Mouse (Mus musculus) hindbrain, embryonic 12.5 days (tissue): ENCODE measurements around the gene Olfr1262. TPM values are rescaled to one million over a fixed set of nuclear protein-coding genes. Genes with fewer than 3 reads are reported as not detected.

ENCODE experiments used
- ATAC-seq: fragments of 200-750 bp; cut with Nextera tagmentation; 2 replicates; pipeline ENCODE4 v1.8.0; 2017; ENCODE audit warnings: moderate TSS enrichment; ENCODE audit not compliant: low FRiP score
- H3K27ac ChIP-seq: fragments of 300-500 bp; sonication (generic); 2 replicates; pipeline ENCODE4 v1.5.1; 2016; ENCODE audit warnings: mild to moderate bottlenecking
- H3K27me3 ChIP-seq: fragments of 300-500 bp; sonication (generic); 2 replicates; pipeline ENCODE4 v1.6.1; 2016; ENCODE audit warnings: mild to moderate bottlenecking
- H3K36me3 ChIP-seq: fragments of 300-500 bp; sonication (generic); 2 replicates; pipeline ENCODE4 v1.6.1; 2016; ENCODE audit warnings: mild to moderate bottlenecking
- H3K4me1 ChIP-seq: fragments of 300-500 bp; sonication (generic); 2 replicates; pipeline ENCODE4 v1.6.1; 2016
- H3K4me2 ChIP-seq: fragments of 300-500 bp; sonication (generic); replicated peaks from 2 replicates; pipeline ENCODE4 v1.6.1; 2016; ENCODE audit warnings: mild to moderate bottlenecking
- H3K4me3 ChIP-seq: fragments of 300-500 bp; sonication (generic); 2 replicates; pipeline ENCODE4 v1.5.1; 2016; ENCODE audit warnings: mild to moderate bottlenecking
- H3K9ac ChIP-seq: fragments of 300-500 bp; sonication (generic); 2 replicates; pipeline ENCODE4 v1.6.1; 2016; ENCODE audit warnings: mild to moderate bottlenecking, moderate library complexity
- H3K9me3 ChIP-seq: fragments of 300-500 bp; sonication (generic); replicated peaks from 2 replicates; pipeline ENCODE4 v1.6.1; 2016; ENCODE audit warnings: mild to moderate bottlenecking
- WGBS: fragments of 180-500 bp; shearing (Covaris S2); methylation state at CpG from one replicate; pipeline ENCODE4 v1.1.7; 2016; 5-methylcytosine and 5-hydroxymethylcytosine counted together
- polyA plus RNA-seq: library from polyadenylated mRNA; unstranded; fragments of >200 nt; fragmentation: Nextera tagmentation; extraction: Ambion mirVana; gene quantifications from 2 replicates; pipeline ENCODE4 v1.2.1, GENCODE M21; 2016

The Olfr1262 gene
- polyA plus RNA-seq, result not detected in 2 replicates

GRCm38 (mm10) chr2:89999845-90000244 is at the start of gene Olfr1262:
Gene Olfr1262, plus strand, starts transcription at chr2:90000145.
- Histone ChIP-seq H3K9ac (no peak within 1 kb of the TSS), H3K27me3 (no peaks in the 10 kb centered on the region), H3K4me2 (no peak within 1 kb of the TSS), H3K9me3 (no peaks in the 10 kb centered on the region), H3K4me1 (no peaks in the 10 kb centered on the region), H3K36me3 (no peaks in the 10 kb centered on the region), H3K27ac (no peak within 1 kb of the TSS), H3K4me3 (no peak within 1 kb of the TSS)
- no peak for ATAC-seq

- H3K4me3 ChIP-seq, result no peak within 1 kb of the TSS
- H3K36me3 ChIP-seq, result no peaks in the 10 kb centered on the region
- WGBS, result 76% methylated on average over 2 of the region's 2 CpGs
- H3K9me3 ChIP-seq, result no peaks in the 10 kb centered on the region
- no peak within 1 kb of the TSS for H3K9ac ChIP-seq
- H3K4me2 ChIP-seq, result no peak within 1 kb of the TSS
- H3K27me3 ChIP-seq, result no peaks in the 10 kb centered on the region
- no peaks in the 10 kb centered on the region for H3K4me1 ChIP-seq
- H3K27ac ChIP-seq, result no peak within 1 kb of the TSS
- ATAC-seq, result no peak
These were observed 25.8 kb upstream of the Olfr1262 start, which contains the start of gene Olfr1260 for GRCm38 (mm10) chr2:89974184-89974583. Gene Olfr1260, plus strand, starts transcription at chr2:89974340.

- no peaks in the 10 kb centered on the region for H3K36me3 ChIP-seq
- H3K27me3 ChIP-seq, result no peaks in the 10 kb centered on the region
- no peak for ATAC-seq
- 83% methylated on average over 2 of the region's 2 CpGs for WGBS
- no peak overlapping the region for H3K27ac ChIP-seq
- H3K9ac ChIP-seq, result no peak overlapping the region
- H3K9me3 ChIP-seq, result no peaks in the 10 kb centered on the region
- no peaks in the 10 kb centered on the region for H3K4me1 ChIP-seq
- H3K4me2 ChIP-seq, result no peak overlapping the region
- H3K4me3 ChIP-seq, result no peak overlapping the region
These were observed 22.2 kb upstream of the Olfr1262 start for GRCm38 (mm10) chr2:89977709-89978108.

- Histone ChIP-seq H3K4me1 (no peaks in the 10 kb centered on the region), H3K9me3 (no peaks in the 10 kb centered on the region), H3K36me3 (no peaks in the 10 kb centered on the region), H3K4me3 (no peak within 1 kb of the TSS), H3K4me2 (no peak within 1 kb of the TSS), H3K27ac (no peak within 1 kb of the TSS), H3K27me3 (no peaks in the 10 kb centered on the region), H3K9ac (no peak within 1 kb of the TSS)
- ATAC-seq, result no peak
These were observed 9.0 kb upstream of the Olfr1262 start, which contains the start of gene Olfr1261 for GRCm38 (mm10) chr2:89990921-89991320. Gene Olfr1261, plus strand, starts transcription at chr2:89991221.

- H3K4me2 ChIP-seq, result no peak within 1 kb of the TSS
- no peak within 1 kb of the TSS for H3K9ac ChIP-seq
- H3K36me3 ChIP-seq, result no peaks in the 10 kb centered on the region
- no peaks in the 10 kb centered on the region for H3K9me3 ChIP-seq
- no peaks in the 10 kb centered on the region for H3K27me3 ChIP-seq
- 82% methylated on average over 2 of the region's 2 CpGs for WGBS
- no peak for ATAC-seq
- H3K4me3 ChIP-seq, result no peak within 1 kb of the TSS
- H3K4me1 ChIP-seq, result no peaks in the 10 kb centered on the region
- no peak within 1 kb of the TSS for H3K27ac ChIP-seq
These were observed 11.9 kb downstream of the Olfr1262 start, which contains the start of gene Olfr1263 for GRCm38 (mm10) chr2:90011831-90012230. Gene Olfr1263, plus strand, starts transcription at chr2:90012131.

- no peak within 1 kb of the TSS for H3K4me3 ChIP-seq
- H3K9me3 ChIP-seq, result no peaks in the 10 kb centered on the region
- H3K27me3 ChIP-seq, result no peaks in the 10 kb centered on the region
- H3K27ac ChIP-seq, result no peak within 1 kb of the TSS
- no peaks in the 10 kb centered on the region for H3K4me1 ChIP-seq
- no peak within 1 kb of the TSS for H3K4me2 ChIP-seq
- ATAC-seq, result no peak
- no peak within 1 kb of the TSS for H3K9ac ChIP-seq
- WGBS, result 68% methylated on average over 2 of the region's 2 CpGs
- no peaks in the 10 kb centered on the region for H3K36me3 ChIP-seq
These were observed 25.5 kb downstream of the Olfr1262 start, which contains the start of gene Olfr1264 for GRCm38 (mm10) chr2:90025477-90025876. Gene Olfr1264, minus strand, starts transcription at chr2:90025577.

GRCm38 (mm10) chr2:90035037-90035436 is 35.1 kb downstream of the Olfr1262 start, which contains the start of gene Olfr1265:
Gene Olfr1265, plus strand, starts transcription at chr2:90035337.
- no peak within 1 kb of the TSS for H3K27ac ChIP-seq
- H3K9ac ChIP-seq, result no peak within 1 kb of the TSS
- H3K27me3 ChIP-seq, result no peaks in the 10 kb centered on the region
- H3K4me1 ChIP-seq, result no peaks in the 10 kb centered on the region
- H3K4me3 ChIP-seq, result no peak within 1 kb of the TSS
- no peaks in the 10 kb centered on the region for H3K36me3 ChIP-seq
- no peak within 1 kb of the TSS for H3K4me2 ChIP-seq
- no peak for ATAC-seq
- no peaks in the 10 kb centered on the region for H3K9me3 ChIP-seq

Other genes with a start within 250 kb of the Olfr1262 start
- not detected in 2 replicates for gene Olfr1253, start 243.1 kb upstream of the Olfr1262 start, polyA plus RNA-seq
- gene Olfr1254, start 206.5 kb upstream of the Olfr1262 start, polyA plus RNA-seq, result not detected in 2 replicates
- gene Olfr1255, start 188.1 kb upstream of the Olfr1262 start, polyA plus RNA-seq, result not detected in 2 replicates
- gene Olfr1256, start 158.6 kb upstream of the Olfr1262 start, polyA plus RNA-seq, result not detected in 2 replicates
- not detected in 2 replicates for gene Olfr48, start 151.9 kb upstream of the Olfr1262 start, polyA plus RNA-seq
- not detected in 2 replicates for gene Olfr1257, start 121.7 kb upstream of the Olfr1262 start, polyA plus RNA-seq
- gene Olfr1258, start 72.8 kb upstream of the Olfr1262 start, polyA plus RNA-seq, result not detected in 2 replicates
- not detected in 2 replicates for gene Olfr1259, start 51.5 kb upstream of the Olfr1262 start, polyA plus RNA-seq
- gene Olfr1260, start 25.8 kb upstream of the Olfr1262 start, polyA plus RNA-seq, result not detected in 2 replicates
- gene Olfr1261, start 8.9 kb upstream of the Olfr1262 start, polyA plus RNA-seq, result not detected in 2 replicates
- gene Olfr1263, start 12.0 kb downstream of the Olfr1262 start, polyA plus RNA-seq, result not detected in 2 replicates
- gene Olfr1264, start 25.4 kb downstream of the Olfr1262 start, polyA plus RNA-seq, result not detected in 2 replicates
- not detected in 2 replicates for gene Olfr1265, start 35.2 kb downstream of the Olfr1262 start, polyA plus RNA-seq
- gene Olfr140, start 63.4 kb downstream of the Olfr1262 start, polyA plus RNA-seq, result not detected in 2 replicates
- not detected in 2 replicates for gene Olfr1269, start 121.3 kb downstream of the Olfr1262 start, polyA plus RNA-seq
- not detected in 2 replicates for gene Olfr32, start 142.2 kb downstream of the Olfr1262 start, polyA plus RNA-seq
- not detected in 2 replicates for gene Olfr1270, start 152.9 kb downstream of the Olfr1262 start, polyA plus RNA-seq
- gene Olfr1506, start 224.3 kb downstream of the Olfr1262 start, polyA plus RNA-seq, result not detected in 2 replicates